Mouse (Mus musculus): ENCODE data around the gene Wbp4. TPM values are rescaled to one million over a fixed set of nuclear protein-coding genes. Genes with fewer than 3 reads are reported as not detected.
A peak's percentile ranks its signal among the peaks of the same experiment; 100 is the strongest.

Wbp4 gene
- total RNA-seq, 1 experiment from 2014 or later: 81.4 TPM

- no peak for ATAC-seq (replicated peaks; ENCODE audit: low read depth, poor library complexity, severe bottlenecking)
These were observed 27.5 kb upstream of the Wbp4 start for GRCm38 (mm10) chr14:79508662-79509305.

- ATAC-seq (replicated peaks; ENCODE audit: low read depth, poor library complexity, severe bottlenecking): no peak
These were observed 26.5 kb upstream of the Wbp4 start for GRCm38 (mm10) chr14:79507846-79508245.

GRCm38 (mm10) chr14:79506207-79506606, 24.9 kb upstream of the Wbp4 start:
- ATAC-seq (replicated peaks; ENCODE audit: low read depth, poor library complexity, severe bottlenecking): no peak

- no peak for ATAC-seq (replicated peaks; ENCODE audit: low read depth, poor library complexity, severe bottlenecking)
These were observed 23.1 kb upstream of the Wbp4 start for GRCm38 (mm10) chr14:79504246-79505006.

- 0 out of 2 replicates have a peak, but pooled peaks have one; percentile 20 for ATAC-seq (replicated peaks; ENCODE audit: low read depth, poor library complexity, severe bottlenecking)
These were observed 22.2 kb upstream of the Wbp4 start for GRCm38 (mm10) chr14:79503371-79504075.

- ATAC-seq (replicated peaks; ENCODE audit: low read depth, poor library complexity, severe bottlenecking): 0 out of 2 replicates have a peak, but pooled peaks have one; percentile 7
These were observed 19.4 kb upstream of the Wbp4 start for GRCm38 (mm10) chr14:79500756-79501155.

GRCm38 (mm10) chr14:79499326-79499725, 18.0 kb upstream of the Wbp4 start:
- ATAC-seq (replicated peaks; ENCODE audit: low read depth, poor library complexity, severe bottlenecking): peak; percentile 65

- ATAC-seq (replicated peaks; ENCODE audit: low read depth, poor library complexity, severe bottlenecking): no peak
These were observed 13.0 kb upstream of the Wbp4 start for GRCm38 (mm10) chr14:79494349-79494748.

- ATAC-seq (replicated peaks; ENCODE audit: low read depth, poor library complexity, severe bottlenecking): no peak
These were observed 8.9 kb upstream of the Wbp4 start for GRCm38 (mm10) chr14:79490246-79490645.

GRCm38 (mm10) chr14:79489150-79489549, 7.8 kb upstream of the Wbp4 start:
- ATAC-seq (replicated peaks; ENCODE audit: low read depth, poor library complexity, severe bottlenecking): no peak

GRCm38 (mm10) chr14:79488531-79488930, 7.2 kb upstream of the Wbp4 start:
- ATAC-seq (replicated peaks; ENCODE audit: low read depth, poor library complexity, severe bottlenecking): no peak

- ATAC-seq (replicated peaks; ENCODE audit: low read depth, poor library complexity, severe bottlenecking): peak; percentile 64
These were observed 5.8 kb upstream of the Wbp4 start for GRCm38 (mm10) chr14:79486993-79487731.

- ATAC-seq (replicated peaks; ENCODE audit: low read depth, poor library complexity, severe bottlenecking): peak; percentile 23
These were observed 5.3 kb upstream of the Wbp4 start for GRCm38 (mm10) chr14:79486617-79486992.

GRCm38 (mm10) chr14:79483611-79484120, 2.3 kb upstream of the Wbp4 start:
- ATAC-seq (replicated peaks; ENCODE audit: low read depth, poor library complexity, severe bottlenecking): no peak

- no peak for ATAC-seq (replicated peaks; ENCODE audit: low read depth, poor library complexity, severe bottlenecking)
These were observed 1.5 kb upstream of the Wbp4 start for GRCm38 (mm10) chr14:79482747-79483355.

GRCm38 (mm10) chr14:79482251-79482661, 936 bp upstream of the Wbp4 start:
- ATAC-seq (replicated peaks; ENCODE audit: low read depth, poor library complexity, severe bottlenecking): no peak

GRCm38 (mm10) chr14:79480624-79481338, 539 bp downstream of the Wbp4 start, which contains the start of gene Elf1:
Elf1 (plus strand) TSS chr14:79481194.
- peak; percentile 48 for ATAC-seq (replicated peaks; ENCODE audit: low read depth, poor library complexity, severe bottlenecking)

- no peak for ATAC-seq (replicated peaks; ENCODE audit: low read depth, poor library complexity, severe bottlenecking)
These were observed 7.9 kb downstream of the Wbp4 start for GRCm38 (mm10) chr14:79473384-79473783.

- peak; percentile 69 for ATAC-seq (replicated peaks; ENCODE audit: low read depth, poor library complexity, severe bottlenecking)
These were observed 13.7 kb downstream of the Wbp4 start for GRCm38 (mm10) chr14:79467621-79468020.

All from common myeloid progenitor, adult 5-6 weeks (primary cell).